31 mouse cellular contexts compared by ENCODE assay signal in genomic region chr1:11982590-11983136, GRCm38 (mm10).
DNase-seq lines count a peak whose midpoint lies in the region; ATAC-seq and TF ChIP-seq lines count a peak whose summit lies in the region.
"Had no signal": no experiment of that assay in that cellular context is flagged by ENCODE, and none has a peak within 500 bp of the region (broad histone marks: within the 10 kb centered on the region; RNA-seq: fewer than 3 reads in every experiment).

No protein-coding gene starts in this region.

- no peak overlapping the region for H3K4me2 ChIP-seq in embryonic facial prominence, embryonic 14.5 days (ENCODE audit: low read depth, low read length)
- H3K4me2 ChIP-seq in lung, embryonic 15.5 days, result no peak overlapping the region
- H3K4me2 ChIP-seq: heart, embryonic 15.5 days; hindbrain, embryonic 13.5 days; neural tube, embryonic 12.5 days had no signal

- no peaks in the 10 kb centered on the region for H3K36me3 ChIP-seq in embryonic facial prominence, embryonic 14.5 days (ENCODE audit: control insufficient read depth, insufficient read depth, low read length)
- no peaks in the 10 kb centered on the region for H3K36me3 ChIP-seq in embryonic facial prominence, embryonic 10.5 days (replicated peaks)
- H3K36me3 ChIP-seq in kidney, adult 2 months (ENCODE audit: control insufficient read depth, insufficient read depth, low read length), result no peaks in the 10 kb centered on the region
- no peaks in the 10 kb centered on the region for H3K36me3 ChIP-seq in lung, embryonic 15.5 days
- H3K36me3 ChIP-seq: heart, embryonic 10.5 days; heart, embryonic 15.5 days; hindbrain, embryonic 13.5 days; midbrain, embryonic 10.5 days; neural tube, embryonic 12.5 days had no signal

- no peak for TF ChIP-seq POLR2A in kidney, adult 2 months (IDR thresholded peaks at IDR 0.05; ENCODE audit: low read depth, low read length)

- no peak overlapping the region for H3K27ac ChIP-seq in embryonic facial prominence, embryonic 14.5 days (replicated peaks; ENCODE audit: low read depth, low read length)
- H3K27ac ChIP-seq in embryonic facial prominence, embryonic 10.5 days (replicated peaks), result no peak overlapping the region
- no peak overlapping the region for H3K27ac ChIP-seq in kidney, adult 2 months (ENCODE audit: insufficient read depth, low read depth, low read length)
- no peak overlapping the region for H3K27ac ChIP-seq in lung, embryonic 15.5 days
- H3K27ac ChIP-seq: heart, embryonic 10.5 days; heart, embryonic 15.5 days; hindbrain, embryonic 13.5 days; layer of hippocampus, adult 2 months; midbrain, embryonic 10.5 days; neural tube, embryonic 12.5 days had no signal

- H3K9me3 ChIP-seq in embryonic facial prominence, embryonic 14.5 days (ENCODE audit: control insufficient read depth, low read length), result no peaks in the 10 kb centered on the region
- H3K9me3 ChIP-seq in embryonic facial prominence, embryonic 10.5 days, result no peaks in the 10 kb centered on the region
- no peaks in the 10 kb centered on the region for H3K9me3 ChIP-seq in lung, embryonic 15.5 days
- H3K9me3 ChIP-seq: heart, embryonic 10.5 days; heart, embryonic 15.5 days; hindbrain, embryonic 13.5 days; midbrain, embryonic 10.5 days; neural tube, embryonic 12.5 days had no signal

- DNase-seq in embryonic facial prominence, embryonic 14.5 days (ENCODE audit: low spot score), result no peak
- DNase-seq in embryonic facial prominence, embryonic 10.5 days (ENCODE audit: low spot score), result no peak
- DNase-seq in kidney, adult 2 months, result peak; percentile 5
- no peak for DNase-seq in kidney, postnatal 4 days
- DNase-seq in lung, adult 18-20 months, result no peak
- DNase-seq in brain, adult 2 months (ENCODE audit: low read depth, low spot score), result peak; percentile 26
- no peak for DNase-seq in thymus, postnatal 10 days (ENCODE audit: low spot score in 2 of 2)
- DNase-seq: adrenal gland, adult 2 months; adrenal gland, postnatal 36 days; cerebellum, adult 8-10 months; cerebellum, postnatal 25 days; gastrocnemius, postnatal 25 days; heart, adult 11 months; heart, postnatal 4 days; kidney, adult 9 months; liver; right cerebral cortex, adult 18-20 months; spleen, adult 18-20 months; thymus, adult 18-20 months; thymus, postnatal 36 days had no signal

- H3K27me3 ChIP-seq in embryonic facial prominence, embryonic 14.5 days (replicated peaks; ENCODE audit: control insufficient read depth, insufficient read depth, low read length), result no peaks in the 10 kb centered on the region
- H3K27me3 ChIP-seq in embryonic facial prominence, embryonic 10.5 days (replicated peaks; ENCODE audit: low read depth, poor library complexity, severe bottlenecking), result no peaks in the 10 kb centered on the region
- H3K27me3 ChIP-seq in kidney, adult 2 months (replicated peaks; ENCODE audit: control insufficient read depth, insufficient read depth, low read length), result no peaks in the 10 kb centered on the region; the same call in 1 of the 2 replicates
- no peaks in the 10 kb centered on the region for H3K27me3 ChIP-seq in lung, embryonic 15.5 days
- H3K27me3 ChIP-seq: CH12.LX; heart, embryonic 15.5 days; hindbrain, embryonic 13.5 days; neural tube, embryonic 12.5 days had no signal

- TF ChIP-seq CTCF in kidney, adult 2 months (conservative IDR thresholded peaks at IDR 0.05; ENCODE audit: insufficient read depth, insufficient read length, low read depth, low read length), result no peak

- H3K4me1 ChIP-seq in embryonic facial prominence, embryonic 14.5 days (ENCODE audit: control insufficient read depth, insufficient read depth, low read length), result no peaks in the 10 kb centered on the region
- peaks cover 12% of the 10 kb centered on the region; the same call in 1 of the 2 replicates for H3K4me1 ChIP-seq in embryonic facial prominence, embryonic 10.5 days
- no peaks in the 10 kb centered on the region for H3K4me1 ChIP-seq in kidney, adult 2 months (ENCODE audit: control insufficient read depth, insufficient read depth, low read length)
- peaks cover 10% of the 10 kb centered on the region; the same call in 1 of the 2 replicates for H3K4me1 ChIP-seq in lung, embryonic 15.5 days
- H3K4me1 ChIP-seq: heart, embryonic 10.5 days; hindbrain, embryonic 13.5 days; midbrain, embryonic 10.5 days; neural tube, embryonic 12.5 days had no signal

- no peak overlapping the region for H3K9ac ChIP-seq in embryonic facial prominence, embryonic 14.5 days (ENCODE audit: low read depth, low read length)
- H3K9ac ChIP-seq in lung, embryonic 15.5 days, result no peak overlapping the region
- H3K9ac ChIP-seq: heart, embryonic 15.5 days; hindbrain, embryonic 13.5 days; neural tube, embryonic 12.5 days had no signal

- 66% methylated on average over 4 of the region's 4 CpGs for WGBS in embryonic facial prominence, embryonic 14.5 days
- WGBS in embryonic facial prominence, embryonic 10.5 days, result 83% methylated on average over 4 of the region's 4 CpGs
- WGBS in kidney, adult 2 months, result 56% methylated on average over 4 of the region's 4 CpGs
- 34% methylated on average over 4 of the region's 4 CpGs for whole genome bisulfite sequencing in lung, embryonic 15.5 days

- H3K4me3 ChIP-seq in embryonic facial prominence, embryonic 14.5 days (ENCODE audit: low read depth, low read length), result no peak overlapping the region
- no peak overlapping the region for H3K4me3 ChIP-seq in embryonic facial prominence, embryonic 10.5 days
- H3K4me3 ChIP-seq in kidney, adult 2 months (ENCODE audit: insufficient read depth, low read depth, low read length), result no peak overlapping the region
- H3K4me3 ChIP-seq in lung, embryonic 15.5 days, result no peak overlapping the region
- H3K4me3 ChIP-seq: heart, embryonic 10.5 days; heart, embryonic 15.5 days; hindbrain, embryonic 13.5 days; layer of hippocampus, adult 2 months; midbrain, embryonic 10.5 days; myocyte; neural tube, embryonic 12.5 days had no signal

- ATAC-seq in embryonic facial prominence, embryonic 14.5 days (ENCODE audit: low read depth), result peak; percentile 37; the same call in 1 of the 2 replicates
- peak; percentile 65; the same call in 1 of the 2 replicates for ATAC-seq in lung, embryonic 15.5 days (ENCODE audit: borderline replicate concordance, extremely low read depth, low FRiP score, low TSS enrichment)
- ATAC-seq: activated CD4-positive, CD25-positive, alpha-beta regulatory T cell, adult 4 months; intestine, embryonic 16.5 days had no signal

Comparison
In these comparisons a context has a peak if more than half of its experiments do, and no peak if none do; other contexts are left out.
1. DNase-seq: peak in kidney, adult 2 months (single experiment) and brain, adult 2 months (single experiment); none in embryonic facial prominence, embryonic 14.5 days (single experiment), embryonic facial prominence, embryonic 10.5 days (single experiment), kidney, postnatal 4 days (0 of 2), lung, adult 18-20 months (0 of 2) and thymus, postnatal 10 days (0 of 2).